Mouse (Mus musculus) kidney, adult 2 months (tissue): Measurements from ENCODE around the gene Ankrd52.

Experiments used
- CTCF ChIP-seq: fragments of 200-500 bp; conservative IDR thresholded peaks from 2 replicates; pipeline ENCODE4 v1.5.1; 2011; ENCODE audit warnings: low read depth, mild to moderate bottlenecking, control low read depth, low read length, moderate library complexity, mixed read lengths; ENCODE audit not compliant: insufficient read depth, insufficient read length
- POLR2A ChIP-seq: fragments of 200-500 bp; IDR thresholded peaks from one replicate; pipeline ENCODE4 v1.6.1; 2011; ENCODE audit warnings: low read depth, low read length, control low read depth

GRCm38 (mm10) chr10:128422426-128422825 is 45.5 kb downstream of the Ankrd52 start:
- no peak for TF ChIP-seq POLR2A
- no peak for TF ChIP-seq CTCF
